Mouse (Mus musculus) gastrocnemius, postnatal 36 days (tissue): ENCODE measurements around the gene Hoxa1. TPM values are rescaled to one million over a fixed set of nuclear protein-coding genes. Genes with fewer than 3 reads are reported as not detected.

Source experiments
- DNase-seq, 2 experiments: peaks; one replicate each; pipeline ENCODE4 v3.0.0; 2022
- intact Hi-C: fragments of 180-260 bp; cut with DNase I; formaldehyde crosslinking; loops from one replicate; pipeline ENCODE4 v1.15.1; 2025
- total RNA-seq, 2 experiments: library from RNA; stranded (reverse); gene quantifications; 2 replicates each; pipeline ENCODE4 v1.2.3; 2021

The Hoxa1 gene
- total RNA-seq, 2 experiments from 2014 or later = 0.13 to 0.15 TPM

DNA sequence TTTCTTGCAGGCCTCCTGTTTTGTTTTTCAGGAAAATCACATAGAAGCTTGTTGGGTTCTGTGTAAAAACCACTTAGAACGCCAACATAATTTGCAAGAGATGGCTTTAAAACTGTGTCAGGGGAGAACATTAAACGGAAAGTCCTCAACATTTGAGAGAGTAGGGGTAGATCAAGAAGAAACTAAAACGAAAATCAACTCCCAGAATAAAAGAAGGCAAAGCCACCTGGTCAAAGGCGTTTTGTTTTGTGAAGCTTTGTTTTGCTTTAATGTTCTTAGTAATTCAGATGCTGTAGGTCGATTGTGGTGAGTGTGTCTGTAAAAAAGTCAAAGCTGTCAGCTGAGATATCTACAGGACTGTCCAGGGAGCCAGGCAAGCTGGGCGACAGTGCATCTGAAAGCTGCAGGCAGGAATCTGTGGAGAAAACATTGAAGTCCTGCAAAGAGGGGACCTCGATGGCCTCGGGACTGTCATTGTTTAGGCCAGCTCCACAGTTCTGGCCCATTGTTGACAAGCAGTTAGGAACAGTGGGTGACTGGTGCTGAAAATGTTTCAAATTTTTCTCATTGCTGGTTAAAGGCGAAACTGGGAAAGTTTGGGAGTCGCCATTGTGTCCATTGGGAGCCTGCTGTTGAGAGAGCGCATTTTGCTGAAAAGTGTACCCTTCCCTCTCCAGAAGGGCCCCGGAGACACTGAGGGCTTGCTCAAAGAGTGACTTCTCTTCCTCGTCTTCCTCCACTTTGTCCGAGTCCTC, 4.7 kb upstream of the Hoxa1 start:
- no peak for DNase-seq
- intact Hi-C loops = loop anchor here (5.0 kb wide), 1 partner anchor 45 kb away; the partner anchor contains the start of gene Hoxa6

DNA sequence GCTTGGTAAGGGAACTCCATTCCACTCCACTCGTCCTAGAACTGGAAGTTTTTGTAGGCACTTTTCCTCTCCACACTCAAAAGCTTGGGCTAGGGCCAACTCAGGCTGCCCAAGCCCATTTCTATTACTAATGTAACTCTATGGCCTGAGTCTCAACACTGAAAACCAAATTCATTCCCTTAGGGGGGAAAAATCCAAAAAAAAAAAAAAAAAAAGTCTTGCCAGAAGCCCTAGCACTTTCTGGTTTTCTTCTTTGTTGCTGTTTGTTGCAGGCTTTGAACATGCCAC, 3.9 kb upstream of the Hoxa1 start:
- DNase-seq = no peak
- intact Hi-C loops = loop anchor here (5.0 kb wide), 1 partner anchor 45 kb away; the partner anchor contains the start of gene Hoxa6

GRCm38 (mm10) chr6:52161336-52162092, 3.4 kb upstream of the Hoxa1 start:
- intact Hi-C loops = loop anchor here (5.0 kb wide), 1 partner anchor 46 kb away; the partner anchor contains the start of gene Hoxa6
- DNase-seq = no peak

DNA sequence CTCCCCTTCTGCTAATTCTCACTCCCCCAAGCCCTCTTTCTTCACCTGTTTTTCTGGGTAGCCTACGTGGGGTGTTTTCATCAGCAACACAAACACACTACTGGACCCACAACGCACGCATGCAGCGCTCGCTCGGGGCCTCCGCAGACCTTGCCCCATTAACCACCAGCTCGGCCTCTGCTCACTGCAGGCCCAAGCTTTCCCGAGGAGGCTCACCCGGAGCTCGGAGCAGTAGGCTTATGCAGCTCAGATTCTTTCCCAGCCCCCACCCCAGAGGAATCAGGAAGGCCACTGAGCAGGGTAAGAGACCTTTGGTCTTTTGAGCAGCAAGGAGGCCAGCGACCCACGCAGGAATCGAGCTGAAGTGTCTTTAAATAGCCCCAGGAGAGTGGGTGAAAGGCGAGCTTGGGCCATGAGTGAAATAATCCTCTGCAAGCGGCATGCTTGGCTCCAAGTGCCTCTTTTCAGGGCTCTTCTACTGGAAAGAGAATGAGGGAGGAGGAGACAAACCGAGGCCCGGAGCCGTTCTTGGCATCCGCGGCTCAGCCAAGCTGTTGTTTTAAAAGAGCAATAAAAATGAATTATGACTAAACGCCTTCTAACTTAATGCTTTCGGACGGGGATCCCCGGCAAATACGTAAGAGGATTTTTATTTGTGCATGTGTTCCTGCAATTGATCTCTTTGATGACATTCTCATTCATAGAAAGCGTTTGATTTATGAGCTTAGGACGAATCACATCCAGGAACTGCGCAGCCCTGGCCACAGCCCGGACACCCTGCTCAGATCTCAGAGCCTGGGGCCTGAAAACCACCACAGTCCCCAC, 2.6 kb upstream of the Hoxa1 start:
- intact Hi-C loops = loop anchor here (5.0 kb wide), 1 partner anchor 47 kb away; the partner anchor contains the start of gene Hoxa6
- no peak for DNase-seq

DNA sequence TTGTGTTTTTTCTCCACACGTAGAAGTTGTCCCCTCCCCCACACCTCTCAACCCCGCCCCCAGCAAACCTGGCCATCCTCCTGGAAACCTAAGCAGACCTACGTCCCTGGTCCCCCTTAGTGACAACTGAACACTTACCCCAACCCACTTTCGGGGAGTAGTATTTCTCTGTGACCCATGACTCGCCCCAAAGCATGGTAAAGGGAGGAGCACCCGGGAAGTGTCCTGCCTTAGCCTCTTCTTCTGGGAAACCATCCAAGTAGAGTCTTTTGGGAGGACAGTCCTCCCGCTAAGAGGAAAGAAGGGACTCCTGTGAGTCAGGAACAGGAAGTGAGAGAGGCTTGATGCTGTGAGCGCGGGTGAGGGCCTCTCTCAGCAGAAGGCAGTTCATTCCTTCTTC, 1.9 kb upstream of the Hoxa1 start:
- DNase-seq = no peak
- intact Hi-C loops = loop anchor here (5.0 kb wide), 3 partner anchors 32 to 153 kb away; partner anchors contain the start of genes Hoxa4 and Hoxa6

DNA sequence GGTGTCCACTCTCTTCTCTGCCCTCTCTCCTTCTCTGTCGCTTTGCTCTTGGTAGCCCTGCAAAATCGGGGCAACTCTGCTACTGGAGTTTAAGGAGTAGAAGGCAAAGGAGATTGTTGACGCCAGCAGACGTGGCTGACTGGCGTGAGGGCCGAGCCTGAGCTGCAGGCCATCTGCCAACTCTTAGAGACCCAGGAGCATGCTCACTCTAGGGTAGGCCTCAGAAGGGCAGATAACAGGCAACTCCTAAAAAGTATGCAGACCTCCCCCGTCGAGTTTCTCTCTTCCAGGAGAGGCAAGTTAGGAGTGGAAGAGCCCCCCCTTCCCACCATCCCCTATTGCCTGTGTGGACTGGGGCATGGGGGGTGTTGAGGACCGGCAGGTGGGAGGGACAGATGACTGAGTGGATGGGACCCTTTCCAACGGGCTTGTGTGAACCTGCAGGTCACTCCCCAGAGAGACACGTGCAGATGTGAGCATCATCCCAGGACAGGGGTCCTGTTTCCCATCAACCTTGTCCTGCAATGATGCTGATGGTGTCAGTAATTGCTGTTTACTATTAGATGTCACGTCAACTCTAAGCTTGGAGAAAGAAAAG, 1.1 kb upstream of the Hoxa1 start:
- no peak for DNase-seq
- intact Hi-C loops = loop anchor here (5.0 kb wide), 2 partner anchors 33 to 152 kb away; partner anchors contain the start of gene Hoxa4

- DNase-seq = no peak
- intact Hi-C loops = loop anchor here (5.0 kb wide), 2 partner anchors 35 to 150 kb away; partner anchors contain the start of gene Hoxa4
Measured at GRCm38 (mm10) chr6:52157466-52158275, 446 bp downstream of the Hoxa1 start.

GRCm38 (mm10) chr6:52156551-52157200, 1.4 kb downstream of the Hoxa1 start:
- intact Hi-C loops = loop anchor here (5.0 kb wide), 2 partner anchors 36 to 149 kb away; partner anchors contain the start of gene Hoxa4
- no peak for DNase-seq

- no peak for DNase-seq
- intact Hi-C loops = loop anchor here (5.0 kb wide), 2 partner anchors 37 to 148 kb away; partner anchors contain the start of gene Hoxa4
Measured at GRCm38 (mm10) chr6:52155471-52155870, 2.6 kb downstream of the Hoxa1 start.

GRCm38 (mm10) chr6:52154044-52154443, 4.1 kb downstream of the Hoxa1 start:
- DNase-seq = no peak

DNA sequence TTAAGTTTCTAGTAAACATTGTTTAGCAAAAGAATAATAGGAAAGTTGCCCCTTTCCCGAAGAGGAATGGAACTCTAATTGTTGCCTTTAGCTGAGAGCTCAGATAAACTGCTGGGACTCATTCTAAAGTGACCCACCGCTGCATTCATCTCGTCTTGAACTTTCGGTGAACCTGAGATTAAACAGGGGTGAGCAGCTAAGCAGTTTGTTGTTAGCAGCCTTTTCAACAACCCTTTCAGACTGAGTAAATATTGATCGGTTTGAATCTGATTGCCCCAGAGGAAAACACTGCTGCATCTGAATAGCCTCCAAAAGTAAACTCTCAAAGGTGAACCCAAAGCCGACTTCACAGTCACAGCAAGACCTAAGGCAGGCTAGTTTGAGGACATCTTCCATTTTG, 4.8 kb downstream of the Hoxa1 start:
- DNase-seq = no peak
- intact Hi-C loops = no loop called here

More at GRCm38 (mm10) chr6:52154044-52154443, 4.1 kb downstream of the Hoxa1 start:
- intact Hi-C loops = no loop called here

- no peak for DNase-seq
- intact Hi-C loops = no loop called here
Measured at GRCm38 (mm10) chr6:52152226-52153193, 5.6 kb downstream of the Hoxa1 start.

DNA sequence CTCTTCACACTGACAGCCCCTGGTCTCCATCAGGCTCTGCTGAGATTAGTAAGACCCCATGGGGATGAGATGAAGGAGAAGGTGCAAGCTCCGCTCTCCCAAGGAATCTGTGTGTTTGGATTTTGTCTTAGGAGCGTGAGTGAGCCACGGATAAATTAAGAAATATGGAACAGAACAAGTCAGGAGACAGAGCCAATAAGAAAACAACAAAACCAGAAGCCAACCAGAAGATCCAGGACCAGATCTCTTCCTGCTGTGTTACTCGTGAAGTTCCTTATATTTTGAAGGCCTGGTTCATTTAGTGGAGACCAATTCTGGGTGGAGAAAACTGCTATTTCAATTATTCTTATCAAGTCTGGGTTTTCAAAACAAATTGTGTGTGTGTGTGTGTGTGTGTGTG, 6.5 kb downstream of the Hoxa1 start:
- intact Hi-C loops = no loop called here
- DNase-seq = no peak

- intact Hi-C loops = no loop called here
Measured at GRCm38 (mm10) chr6:52150401-52150966, 7.6 kb downstream of the Hoxa1 start.

DNA sequence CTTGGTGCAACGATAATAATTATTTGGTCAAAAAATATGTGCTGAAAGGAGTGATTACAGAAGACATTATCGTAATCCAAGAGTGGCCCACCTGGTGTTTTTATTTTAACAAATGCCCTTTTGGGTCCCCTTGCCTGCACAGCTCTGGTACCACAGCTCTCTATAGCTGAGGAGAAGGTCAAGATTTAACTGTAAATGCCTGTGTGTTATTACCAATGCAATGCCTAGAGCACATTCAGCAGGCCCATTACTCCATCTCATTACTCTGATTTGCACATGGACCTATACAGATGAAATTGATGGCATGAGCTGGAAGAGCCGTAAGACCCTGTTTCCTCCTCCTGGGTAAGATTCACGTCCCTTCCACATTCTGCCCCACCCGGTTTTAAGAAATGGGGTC, 19.0 kb downstream of the Hoxa1 start:
- DNase-seq = no peak
- intact Hi-C loops = no loop called here

More at GRCm38 (mm10) chr6:52150401-52150966, 7.6 kb downstream of the Hoxa1 start:
- DNase-seq = no peak

GRCm38 (mm10) chr6:52138576-52138975, 19.5 kb downstream of the Hoxa1 start:
- intact Hi-C loops = no loop called here
- no peak for DNase-seq

DNA sequence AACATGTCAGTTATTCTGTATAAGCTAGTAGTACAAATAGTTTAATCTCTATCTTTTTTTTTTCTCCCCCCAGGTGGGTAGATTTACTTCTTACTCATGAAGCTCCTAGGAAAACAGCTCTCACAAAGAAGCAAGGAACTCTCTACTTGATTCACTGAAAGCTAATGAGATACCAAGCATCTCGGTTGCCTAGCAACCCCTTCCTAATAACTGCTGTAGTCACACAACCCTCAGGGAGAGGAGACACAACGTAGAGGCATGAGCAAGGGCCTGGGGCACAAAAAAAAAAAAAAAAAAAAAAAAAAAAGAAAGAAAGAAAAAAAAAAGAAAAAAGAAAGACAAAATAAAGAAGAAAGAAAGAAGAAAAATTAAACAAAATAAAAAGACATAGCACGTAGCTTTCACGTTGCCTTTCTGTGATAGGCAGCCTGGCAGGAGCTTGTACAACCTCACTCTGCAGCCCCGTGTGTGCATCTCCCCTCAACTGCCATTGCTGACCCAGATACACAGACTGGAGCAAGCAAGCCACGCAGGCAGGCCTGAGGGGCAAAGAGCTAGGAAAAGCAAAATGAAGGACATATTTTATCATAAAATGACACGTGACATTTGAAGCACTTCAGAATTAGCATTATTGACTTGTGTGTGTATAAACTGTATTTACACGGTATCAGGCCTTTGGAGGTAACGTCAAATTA, 20.1 kb downstream of the Hoxa1 start:
- intact Hi-C loops = no loop called here
- no peak for DNase-seq
